Mouse (Mus musculus): Measurements from ENCODE around the gene Pip. TPM values are rescaled to one million over a fixed set of nuclear protein-coding genes. Genes with fewer than 3 reads are reported as not detected.

Gene Pip
- polyA plus RNA-seq (2012; rRNA removed): not detected in 2 replicates

DNA sequence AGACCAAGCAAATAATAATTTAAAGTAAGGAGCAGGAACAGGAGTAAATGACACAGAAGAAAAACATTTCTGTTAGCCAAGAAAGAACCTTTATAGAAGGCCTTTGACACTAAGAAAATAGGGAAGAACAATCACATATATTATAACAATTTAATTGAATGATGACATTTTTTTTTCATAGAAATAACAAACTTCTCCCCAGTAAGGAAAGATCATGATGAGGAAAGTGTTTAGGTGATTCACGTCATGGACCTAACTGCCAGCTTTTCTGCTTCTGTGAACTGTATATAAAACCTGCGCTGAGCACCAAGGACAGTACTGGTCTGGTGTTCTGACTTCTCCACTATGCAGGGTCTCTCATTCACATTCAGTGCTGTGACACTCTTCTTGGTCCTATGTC lies at the start of gene Pip:
Gene Pip (plus strand): TSS at position 301 of the 400 bp plus-strand sequence.

DNA sequence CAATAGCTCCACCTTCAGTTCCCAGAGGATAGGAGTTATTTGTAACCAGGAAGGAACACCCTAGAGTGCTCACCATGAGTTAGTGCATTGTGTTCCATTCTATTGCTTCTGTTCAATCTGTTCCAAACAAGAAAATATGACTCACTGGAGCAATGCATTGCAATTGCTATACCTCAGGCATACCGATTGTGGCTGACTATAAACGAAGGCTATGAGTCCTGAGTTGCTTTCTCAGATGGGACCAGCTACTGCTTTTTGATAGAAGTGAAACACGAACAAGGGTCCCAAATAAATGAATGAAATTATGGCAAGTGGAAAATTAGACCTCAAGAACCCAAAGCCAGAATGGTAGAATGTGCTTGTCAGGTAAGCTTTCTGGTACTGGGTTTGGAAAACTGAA lies 5.4 kb downstream of the Pip start, which contains the start of gene Sval2:
Gene Sval2 (plus strand): TSS at position 301 of the 400 bp plus-strand sequence.

Other genes with a start within 250 kb of the Pip start
- 0.67 and 0.76 TPM in 2 replicates for gene Ephb6, start 242.1 kb upstream of the Pip start, polyA plus RNA-seq (2012; rRNA removed)
- 0.01 and 0.07 TPM in 2 replicates for gene Trpv6, start 211.1 kb upstream of the Pip start, polyA plus RNA-seq (2012; rRNA removed)
- 0.20 and 0.27 TPM in 2 replicates for gene Trpv5, start 166.8 kb upstream of the Pip start, polyA plus RNA-seq (2012; rRNA removed)
- not detected in 2 replicates for gene Llcfc1, start 163.1 kb upstream of the Pip start, polyA plus RNA-seq (2012; rRNA removed)
- 253 and 310 TPM in 2 replicates for gene Kel, start 143.2 kb upstream of the Pip start, polyA plus RNA-seq (2012; rRNA removed)
- not detected in 2 replicates for gene Olfr459, start 72.4 kb upstream of the Pip start, polyA plus RNA-seq (2012; rRNA removed)
- not detected in 2 replicates for gene Sval2, start 5.5 kb downstream of the Pip start, polyA plus RNA-seq (2012; rRNA removed)
- gene Sval1, start 104.1 kb downstream of the Pip start, polyA plus RNA-seq (2012; rRNA removed): not detected in 2 replicates
- not detected in 2 replicates for gene Sval3, start 120.6 kb downstream of the Pip start, polyA plus RNA-seq (2012; rRNA removed)
- gene Sva, start 190.9 kb downstream of the Pip start, polyA plus RNA-seq (2012; rRNA removed): not detected in 2 replicates

Measured in liver, embryonic 14 days (tissue).